Mouse (Mus musculus) midbrain, postnatal 0 days (tissue): ENCODE data around the gene Arhgef25. TPM values are rescaled to one million over a fixed set of nuclear protein-coding genes. Genes with fewer than 3 reads are reported as not detected.

Source experiments
- ATAC-seq: fragments of 200-750 bp; cut with Nextera tagmentation; 2 replicates; pipeline ENCODE4 v1.8.0; 2017; ENCODE audit warnings: moderate number of reproducible peaks, mild to moderate bottlenecking, moderate TSS enrichment, moderate library complexity; ENCODE audit not compliant: low FRiP score
- DNase-seq: peaks from one replicate; pipeline ENCODE4 v3.0.0-alpha.2; 2015; ENCODE audit warnings: low spot score
- H3K27ac ChIP-seq: fragments of 300-500 bp; sonication (generic); 2 replicates; pipeline ENCODE4 v1.5.1; 2014; ENCODE audit warnings: low read depth, mild to moderate bottlenecking, low read length, mixed read lengths
- H3K27me3 ChIP-seq: fragments of 300-500 bp; sonication (generic); 2 replicates; pipeline ENCODE4 v1.6.1; 2014; ENCODE audit warnings: low read length, control low read depth, mixed read lengths; ENCODE audit not compliant: insufficient read depth
- H3K36me3 ChIP-seq: fragments of 300-500 bp; sonication (generic); 2 replicates; pipeline ENCODE4 v1.6.1; 2014; ENCODE audit warnings: low read length, control low read depth, mixed read lengths; ENCODE audit not compliant: insufficient read depth
- H3K4me1 ChIP-seq: fragments of 300-500 bp; sonication (generic); 2 replicates; pipeline ENCODE4 v1.6.1; 2014; ENCODE audit warnings: mild to moderate bottlenecking, control low read depth, antibody characterized with exemption, low read length, mixed read lengths; ENCODE audit not compliant: insufficient read depth
- H3K4me2 ChIP-seq: fragments of 300-500 bp; sonication (generic); 2 replicates; pipeline ENCODE4 v1.6.1; 2014; ENCODE audit warnings: low read depth, mild to moderate bottlenecking, low read length, mixed read lengths; ENCODE audit not compliant: poor library complexity, severe bottlenecking
- H3K4me3 ChIP-seq: fragments of 300-500 bp; sonication (generic); 2 replicates; pipeline ENCODE4 v1.5.1; 2014; ENCODE audit warnings: low read depth, mild to moderate bottlenecking, low read length, moderate library complexity
- H3K9ac ChIP-seq: fragments of 300-500 bp; sonication (generic); replicated peaks from 2 replicates; pipeline ENCODE4 v1.6.1; 2014; ENCODE audit warnings: mild to moderate bottlenecking, low read length, moderate library complexity, mixed read lengths; ENCODE audit not compliant: poor library complexity, severe bottlenecking
- H3K9me3 ChIP-seq: fragments of 300-500 bp; sonication (generic); 2 replicates; pipeline ENCODE4 v1.6.1; 2016; ENCODE audit warnings: low read length, control low read depth
- CTCF ChIP-seq: IDR thresholded peaks from 2 replicates; pipeline ENCODE4 v1.5.1; 2016; ENCODE audit warnings: antibody characterized with exemption, mild to moderate bottlenecking
- WGBS: fragments of 180-500 bp; shearing (Covaris S2); extraction: QIAGEN DNeasy Blood & Tissue Kit; methylation state at CpG from one replicate; pipeline ENCODE4 v1.1.7; 2014; 5-methylcytosine and 5-hydroxymethylcytosine counted together
- polyA plus RNA-seq: library from polyadenylated mRNA; unstranded; fragments of >200 nt; fragmentation: Nextera tagmentation; extraction: Ambion mirVana; gene quantifications from 2 replicates; pipeline ENCODE4 v1.2.1, GENCODE M21; 2015
- total RNA-seq: library from RNA; depleted of rRNA; stranded (reverse); fragments of >200 nt; gene quantifications from 2 replicates; pipeline ENCODE4 v1.2.3, GENCODE M21; 2014

Gene Arhgef25
- total and polyA plus RNA-seq, 2 experiments from 2014 or later = 13.5 to 48.8 TPM

DNA sequence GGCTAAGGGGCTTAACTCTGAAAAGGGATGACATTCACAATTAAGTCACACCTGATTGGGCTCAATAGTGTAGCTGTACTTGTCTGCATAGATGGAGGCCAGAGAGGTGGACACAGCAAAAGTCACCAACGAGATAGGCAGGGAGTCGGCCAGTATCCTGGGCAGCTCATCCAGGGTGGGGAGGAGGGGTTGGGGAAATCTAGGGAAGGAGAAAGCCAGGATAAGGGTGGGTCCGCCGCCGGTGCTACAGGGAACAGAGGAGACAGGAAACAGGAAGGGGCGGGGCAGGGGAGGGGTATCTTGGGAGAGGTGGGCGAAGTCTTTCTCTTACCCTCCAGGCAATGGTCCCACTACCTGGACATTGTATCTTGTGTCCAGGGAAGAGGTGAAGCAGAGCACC is 13.1 kb downstream of the Arhgef25 start:
- WGBS = 7% methylated on average over 7 of the region's 7 CpGs
- no peak overlapping the region for H3K4me3 ChIP-seq
- peaks cover 13% of the 10 kb centered on the region for H3K4me1 ChIP-seq
- ATAC-seq = no peak
- H3K27ac ChIP-seq = no peak overlapping the region
- H3K36me3 ChIP-seq = peaks cover 7% of the 10 kb centered on the region
- H3K27me3 ChIP-seq = peaks cover 38% of the 10 kb centered on the region
- DNase-seq = no peak
- TF ChIP-seq CTCF = no peak
- H3K9ac ChIP-seq = no peak overlapping the region
- H3K4me2 ChIP-seq = no peak overlapping the region
- no peaks in the 10 kb centered on the region for H3K9me3 ChIP-seq

DNA sequence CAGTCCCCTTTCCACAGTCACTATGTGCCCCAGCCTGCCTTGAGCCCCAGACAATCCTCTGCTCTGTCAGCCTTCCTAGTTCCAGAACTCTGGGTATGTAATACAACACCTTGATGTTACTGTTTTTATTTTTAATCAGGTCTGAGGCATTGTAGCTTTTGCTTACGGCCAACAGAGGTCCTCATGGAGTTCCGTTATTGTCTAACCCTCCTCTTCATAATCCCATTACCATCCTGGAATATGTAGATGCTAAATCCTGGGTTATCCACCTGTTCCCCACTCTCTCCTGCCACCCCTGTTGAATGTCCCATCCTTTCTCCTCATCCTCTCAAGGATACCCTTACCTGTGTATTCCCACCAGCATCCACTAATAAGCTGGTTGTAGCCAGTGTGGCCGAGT is 13.7 kb downstream of the Arhgef25 start:
- 36% methylated on average over 3 of the region's 3 CpGs for WGBS
- no peak for DNase-seq
- peak; percentile 35 for TF ChIP-seq CTCF

DNA sequence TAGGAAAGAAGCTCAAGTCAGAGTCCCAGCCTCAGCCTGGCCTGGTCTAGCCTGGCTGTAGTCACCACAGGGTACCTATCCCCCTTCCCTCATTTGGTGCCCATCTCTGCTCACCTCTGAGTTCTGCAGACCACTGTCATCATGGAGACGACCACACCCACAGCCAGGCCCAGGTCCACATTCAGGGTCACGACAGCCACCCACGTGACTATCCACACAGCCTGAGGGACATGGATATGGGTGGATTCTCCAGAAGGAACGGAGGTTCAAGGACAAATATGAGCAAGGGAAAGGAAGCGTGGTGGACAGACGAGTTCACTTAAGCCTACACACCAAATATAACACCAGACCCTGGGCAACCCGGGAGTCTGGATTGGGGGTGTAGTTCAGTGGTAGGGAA is 15.7 kb downstream of the Arhgef25 start:
- H3K4me2 ChIP-seq = no peak overlapping the region
- no peak overlapping the region for H3K4me3 ChIP-seq
- H3K27me3 ChIP-seq = peaks cover 31% of the 10 kb centered on the region

More for the DNA sequence above, 13.7 kb downstream of the Arhgef25 start:
- H3K27ac ChIP-seq = no peak overlapping the region
- peaks cover 38% of the 10 kb centered on the region for H3K27me3 ChIP-seq
- H3K9ac ChIP-seq = no peak overlapping the region
- H3K4me2 ChIP-seq = no peak overlapping the region
- peaks cover 10% of the 10 kb centered on the region for H3K36me3 ChIP-seq
- peaks cover 13% of the 10 kb centered on the region for H3K4me1 ChIP-seq
- no peak for ATAC-seq
- no peaks in the 10 kb centered on the region for H3K9me3 ChIP-seq
- no peak overlapping the region for H3K4me3 ChIP-seq

DNA sequence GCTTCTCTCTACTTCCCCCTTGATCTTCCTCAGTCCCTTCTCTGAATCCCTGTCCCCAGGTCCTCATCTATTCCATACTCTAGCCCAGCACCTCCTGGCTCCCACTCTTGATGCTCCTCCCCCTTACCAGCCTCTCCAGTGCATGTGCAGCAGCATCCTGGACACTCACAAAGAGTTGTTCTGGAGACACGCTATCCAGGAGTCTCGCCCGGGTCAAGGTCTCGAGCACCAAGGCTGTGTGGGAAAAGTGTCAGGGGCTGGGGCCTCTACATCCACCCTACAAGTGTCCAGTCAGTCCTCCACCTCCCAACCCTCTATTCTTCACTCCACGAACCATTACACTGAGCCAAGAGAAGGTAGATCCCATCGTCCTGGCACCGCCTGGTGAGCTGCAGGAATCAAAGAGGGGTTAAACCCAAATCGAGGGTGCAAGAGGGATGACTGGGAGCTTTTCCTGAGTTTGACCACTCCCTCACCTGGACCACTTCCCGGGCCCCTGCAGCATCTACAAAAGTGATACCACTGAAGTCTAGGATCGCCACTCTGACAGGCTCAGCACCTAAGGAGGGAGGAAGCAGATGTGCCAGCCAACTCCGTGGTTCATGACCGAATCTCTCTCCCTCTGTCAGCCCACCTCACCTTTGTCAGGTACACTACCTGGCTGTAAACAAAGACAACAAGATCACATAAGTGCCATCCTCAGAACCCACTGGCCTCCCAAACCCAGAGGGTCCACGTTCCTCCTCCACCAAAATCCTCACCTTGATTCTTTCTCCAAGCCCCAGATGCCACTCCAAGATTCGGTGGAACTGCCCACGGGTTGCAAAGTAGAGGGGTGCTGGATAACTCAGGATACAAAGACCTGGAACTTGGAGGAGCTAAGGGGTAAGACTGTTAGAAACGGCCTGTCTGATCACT is 16.5 kb downstream of the Arhgef25 start:
- Histone ChIP-seq H3K4me3 (no peak overlapping the region), H3K27me3 (peaks cover 27% of the 10 kb centered on the region)
- TF ChIP-seq CTCF = no peak

More for the DNA sequence above, 15.7 kb downstream of the Arhgef25 start:
- WGBS = 89% methylated on average over 7 of the region's 7 CpGs
- DNase-seq = no peak
- H3K27ac ChIP-seq = no peak overlapping the region
- peaks cover 13% of the 10 kb centered on the region for H3K36me3 ChIP-seq
- TF ChIP-seq CTCF = no peak
- no peaks in the 10 kb centered on the region for H3K9me3 ChIP-seq
- ATAC-seq = no peak
- H3K4me1 ChIP-seq = peaks cover 11% of the 10 kb centered on the region
- H3K9ac ChIP-seq = no peak overlapping the region

DNA sequence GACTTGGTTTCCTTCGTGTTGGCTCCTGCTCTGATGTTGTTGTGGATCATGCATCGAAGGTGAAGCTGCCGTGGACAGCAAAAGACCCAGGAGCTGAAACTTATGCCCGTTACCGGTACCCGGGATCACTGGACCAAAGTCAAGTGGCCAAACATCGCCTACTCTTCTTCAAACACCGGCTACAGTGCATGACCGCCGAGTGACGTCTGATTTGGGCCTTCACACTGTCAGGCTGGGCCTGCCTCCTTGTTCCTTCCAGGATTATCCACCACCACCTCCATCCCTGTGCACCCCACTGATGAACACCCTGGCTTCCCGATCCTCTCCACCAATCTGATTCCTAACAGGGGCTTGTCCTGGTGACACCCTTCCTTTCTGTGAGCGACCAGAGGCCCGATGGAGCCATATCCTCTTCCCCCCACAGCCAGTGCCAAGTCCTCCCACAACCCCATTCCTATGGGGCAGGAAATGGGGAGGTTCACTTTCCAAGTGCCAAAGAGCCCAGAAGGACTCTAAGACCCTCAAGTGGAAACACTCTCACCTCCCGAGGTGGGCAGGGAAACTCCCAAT is 18.2 kb downstream of the Arhgef25 start:
- peaks cover 8% of the 10 kb centered on the region; the same call in 1 of the 2 replicates for H3K4me1 ChIP-seq
- ATAC-seq = no peak
- H3K36me3 ChIP-seq = peaks cover 18% of the 10 kb centered on the region
- H3K4me2 ChIP-seq = no peak overlapping the region
- no peak for TF ChIP-seq CTCF
- 88% methylated on average over 15 of the region's 15 CpGs for WGBS
- H3K4me3 ChIP-seq = no peak overlapping the region
- H3K9me3 ChIP-seq = no peaks in the 10 kb centered on the region
- no peak overlapping the region for H3K9ac ChIP-seq
- DNase-seq = no peak
- H3K27ac ChIP-seq = no peak overlapping the region
- peaks cover 18% of the 10 kb centered on the region; the same call in 1 of the 2 replicates for H3K27me3 ChIP-seq

More for the DNA sequence above, 16.5 kb downstream of the Arhgef25 start:
- WGBS = 85% methylated on average over 16 of the region's 16 CpGs
- Histone ChIP-seq H3K36me3 (peaks cover 13% of the 10 kb centered on the region), H3K4me1 (peaks cover 11% of the 10 kb centered on the region), H3K27ac (no peak overlapping the region), H3K9ac (no peak overlapping the region), H3K9me3 (no peaks in the 10 kb centered on the region), H3K4me2 (no peak overlapping the region)
- DNase-seq = no peak
- no peak for ATAC-seq

DNA sequence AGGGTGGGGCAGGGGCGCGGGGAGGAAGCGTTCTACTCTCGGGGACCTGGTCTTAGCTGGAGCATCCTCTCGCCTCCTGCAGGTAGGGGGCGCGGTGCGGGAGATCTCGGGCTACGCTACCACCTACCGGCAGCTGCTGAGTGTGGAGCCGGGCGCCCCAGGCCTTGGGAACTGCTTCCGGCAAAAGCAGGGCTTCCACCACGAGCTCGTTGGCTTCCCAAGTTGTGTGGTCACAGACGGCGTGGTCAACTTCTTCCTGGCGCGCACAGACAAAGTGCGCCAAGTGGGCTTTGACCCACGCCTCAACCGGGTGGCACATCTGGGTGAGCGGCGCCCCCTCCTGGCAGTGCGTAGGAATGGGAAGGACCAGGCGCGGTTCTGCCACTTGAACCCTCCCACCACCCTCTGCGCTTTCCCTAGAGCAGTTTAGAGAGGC is 19.0 kb downstream of the Arhgef25 start:
- peaks cover 8% of the 10 kb centered on the region; the same call in 1 of the 2 replicates for H3K4me1 ChIP-seq
- DNase-seq (peak; percentile 49), ATAC-seq (0 out of 2 replicates have a peak, but pooled peaks have one; percentile 45)
- 0 out of 2 replicates have a peak, but pooled peaks cover 11% of the 10 kb centered on the region for H3K27me3 ChIP-seq
- no peak overlapping the region for H3K9ac ChIP-seq
- peaks cover 18% of the 10 kb centered on the region for H3K36me3 ChIP-seq
- no peaks in the 10 kb centered on the region for H3K9me3 ChIP-seq
- peak overlapping the region; percentile 36; the same call in 1 of the 2 replicates for H3K4me2 ChIP-seq
- peak; percentile 71 for TF ChIP-seq CTCF
- H3K4me3 ChIP-seq = 0 out of 2 replicates have a peak overlapping the region, but pooled peaks have one; percentile 4
- H3K27ac ChIP-seq = no peak overlapping the region
- WGBS = 4% methylated on average over 26 of the region's 29 CpGs
